Mouse (Mus musculus): Measurements from ENCODE around the gene Arid1b.

DNA sequence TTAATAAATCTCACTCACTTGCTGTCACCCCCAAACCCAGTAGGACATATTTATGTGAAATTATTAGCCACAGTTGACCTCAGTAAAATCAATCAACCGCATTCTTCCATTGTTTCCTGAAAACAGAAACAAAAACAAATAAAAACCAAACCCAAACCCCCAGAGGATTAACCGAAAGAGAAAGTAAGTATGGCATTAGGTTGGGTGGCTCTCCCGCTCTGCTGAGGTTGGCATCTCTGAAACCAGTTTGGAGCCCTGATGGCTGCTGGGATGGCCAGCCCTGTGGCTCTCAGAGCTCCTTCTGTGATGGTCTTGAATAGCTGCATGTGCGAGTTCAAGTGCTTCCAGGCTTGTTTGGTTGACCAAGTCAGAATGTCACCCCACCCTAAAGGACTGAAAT lies 53.2 kb downstream of the Arid1b start:
- no peak for TF ChIP-seq CTCF (IDR thresholded peaks at IDR 0.05; ENCODE audit: low read depth, low read length)
- no peak for TF ChIP-seq POLR2A (IDR thresholded peaks at IDR 0.05; ENCODE audit: extremely low read depth, insufficient read depth, low read length)
